Mouse (Mus musculus) midbrain, embryonic 16.5 days (tissue): ENCODE measurements around the gene Gsdma. TPM values are rescaled to one million over a fixed set of nuclear protein-coding genes. Genes with fewer than 3 reads are reported as not detected.
"Not testable (repeated sequence)": the region's sequence is repeated elsewhere in the genome, so short reads cannot be mapped to it uniquely, and the experiment has no call there.

Experiments
- ATAC-seq: fragments of 200-750 bp; cut with Nextera tagmentation; 2 replicates; pipeline ENCODE4 v1.8.0; 2017; ENCODE audit warnings: moderate TSS enrichment
- H3K27ac ChIP-seq: fragments of 300-500 bp; sonication (generic); 2 replicates; pipeline ENCODE4 v1.5.1; 2014; ENCODE audit warnings: mild to moderate bottlenecking, low read length, mixed read lengths
- H3K27me3 ChIP-seq: fragments of 300-500 bp; sonication (generic); 2 replicates; pipeline ENCODE4 v1.6.1; 2014; ENCODE audit warnings: low read depth, low read length, mixed read lengths; ENCODE audit not compliant: control insufficient read depth, insufficient read depth
- H3K36me3 ChIP-seq: fragments of 300-500 bp; sonication (generic); 2 replicates; pipeline ENCODE4 v1.6.1; 2014; ENCODE audit warnings: mild to moderate bottlenecking, low read length, moderate library complexity, mixed read lengths; ENCODE audit not compliant: control insufficient read depth, insufficient read depth
- H3K4me1 ChIP-seq: fragments of 300-500 bp; sonication (generic); 2 replicates; pipeline ENCODE4 v1.6.1; 2014; ENCODE audit warnings: mild to moderate bottlenecking, low read length, mixed read lengths; ENCODE audit not compliant: control insufficient read depth, insufficient read depth
- H3K4me2 ChIP-seq: fragments of 300-500 bp; sonication (generic); 2 replicates; pipeline ENCODE4 v1.6.1; 2014; ENCODE audit warnings: mild to moderate bottlenecking, low read length, mixed read lengths
- H3K4me3 ChIP-seq: fragments of 300-500 bp; sonication (generic); 2 replicates; pipeline ENCODE4 v1.5.1; 2014; ENCODE audit warnings: low read depth, mild to moderate bottlenecking, low read length, moderate library complexity, mixed read lengths
- H3K9ac ChIP-seq: fragments of 300-500 bp; sonication (generic); 2 replicates; pipeline ENCODE4 v1.6.1; 2014; ENCODE audit warnings: low read depth, low read length, mixed read lengths
- H3K9me3 ChIP-seq: fragments of 300-500 bp; sonication (generic); replicated peaks from 2 replicates; pipeline ENCODE4 v1.6.1; 2014; ENCODE audit warnings: mild to moderate bottlenecking, low read length, mixed read lengths; ENCODE audit not compliant: control insufficient read depth, poor library complexity, severe bottlenecking
- WGBS: fragments of 180-500 bp; shearing (Covaris S2); extraction: QIAGEN DNeasy Blood & Tissue Kit; methylation state at CpG from one replicate; pipeline ENCODE4 v1.1.7; 2014; 5-methylcytosine and 5-hydroxymethylcytosine counted together
- polyA plus RNA-seq: library from polyadenylated mRNA; unstranded; fragments of >200 nt; fragmentation: Nextera tagmentation; extraction: Ambion mirVana; gene quantifications from 2 replicates; pipeline ENCODE4 v1.2.1, GENCODE M21; 2015

The Gsdma gene
- polyA plus RNA-seq, 1 experiment from 2014 or later = not detected

- 84% methylated on average over 4 of the region's 4 CpGs for WGBS
- H3K4me1 ChIP-seq = no peaks in the 10 kb centered on the region
- no peaks in the 10 kb centered on the region for H3K9me3 ChIP-seq
- no peaks in the 10 kb centered on the region for H3K27me3 ChIP-seq
- H3K4me2 ChIP-seq = no peak overlapping the region
- no peak overlapping the region for H3K9ac ChIP-seq
- H3K4me3 ChIP-seq = no peak overlapping the region
- H3K27ac ChIP-seq = no peak overlapping the region
- ATAC-seq = no peak
- peaks cover 35% of the 10 kb centered on the region for H3K36me3 ChIP-seq
Measured at GRCm38 (mm10) chr11:98711046-98711434, 46.9 kb downstream of the Gsdma start.

GRCm38 (mm10) chr11:98712009-98712408 is 47.9 kb downstream of the Gsdma start:
- H3K4me1 ChIP-seq, H3K27ac ChIP-seq, H3K9ac ChIP-seq, H3K9me3 ChIP-seq, ATAC-seq, H3K4me3 ChIP-seq, H3K4me2 ChIP-seq, H3K27me3 ChIP-seq: not testable (repeated sequence)
- H3K36me3 ChIP-seq = peaks cover 31% of the 10 kb centered on the region
- 86% methylated on average over 5 of the region's 6 CpGs for WGBS

- Histone ChIP-seq H3K27me3 (no peaks in the 10 kb centered on the region), H3K27ac (no peak overlapping the region), H3K9ac (no peak overlapping the region), H3K4me3 (no peak overlapping the region), H3K36me3 (peaks cover 31% of the 10 kb centered on the region), H3K4me1 (no peaks in the 10 kb centered on the region), H3K9me3 (no peaks in the 10 kb centered on the region), H3K4me2 (no peak overlapping the region)
- ATAC-seq = no peak
- 86% methylated on average over 12 of the region's 12 CpGs for WGBS
Measured at GRCm38 (mm10) chr11:98713703-98714102, 49.6 kb downstream of the Gsdma start.

- H3K4me1 ChIP-seq = no peaks in the 10 kb centered on the region
- H3K36me3 ChIP-seq = peaks cover 31% of the 10 kb centered on the region
- ATAC-seq = no peak
- H3K9me3 ChIP-seq = no peaks in the 10 kb centered on the region
- H3K27me3 ChIP-seq = no peaks in the 10 kb centered on the region
- 96% methylated on average over 9 of the region's 9 CpGs for WGBS
- H3K9ac ChIP-seq = no peak overlapping the region
- H3K4me3 ChIP-seq = no peak overlapping the region
- H3K4me2 ChIP-seq = no peak overlapping the region
- H3K27ac ChIP-seq = no peak overlapping the region
Measured at GRCm38 (mm10) chr11:98715946-98716345, 51.8 kb downstream of the Gsdma start.

- H3K36me3 ChIP-seq = peaks cover 25% of the 10 kb centered on the region
- no peak overlapping the region for H3K9ac ChIP-seq
- no peak for ATAC-seq
- WGBS = 11% methylated on average over 13 of the region's 13 CpGs
- no peak overlapping the region for H3K27ac ChIP-seq
- H3K4me2 ChIP-seq = no peak overlapping the region
- H3K27me3 ChIP-seq = no peaks in the 10 kb centered on the region
- H3K4me1 ChIP-seq = no peaks in the 10 kb centered on the region
- no peak overlapping the region for H3K4me3 ChIP-seq
- no peaks in the 10 kb centered on the region for H3K9me3 ChIP-seq
Measured at GRCm38 (mm10) chr11:98717904-98718303, 53.8 kb downstream of the Gsdma start.

- H3K9me3 ChIP-seq = no peaks in the 10 kb centered on the region
- H3K36me3 ChIP-seq = peaks cover 7% of the 10 kb centered on the region; the same call in 1 of the 2 replicates
- ATAC-seq = no peak
- WGBS = 75% methylated on average over 2 of the region's 2 CpGs
- no peak overlapping the region for H3K4me2 ChIP-seq
- no peak overlapping the region for H3K4me3 ChIP-seq
- no peak overlapping the region for H3K9ac ChIP-seq
- no peaks in the 10 kb centered on the region for H3K27me3 ChIP-seq
- no peaks in the 10 kb centered on the region for H3K4me1 ChIP-seq
- no peak overlapping the region for H3K27ac ChIP-seq
Measured at GRCm38 (mm10) chr11:98720756-98721155, 56.6 kb downstream of the Gsdma start.

- no peaks in the 10 kb centered on the region for H3K9me3 ChIP-seq
- H3K4me1 ChIP-seq = no peaks in the 10 kb centered on the region
- no peak overlapping the region for H3K4me2 ChIP-seq
- no peak overlapping the region for H3K4me3 ChIP-seq
- WGBS = 67% methylated on average over 24 of the region's 24 CpGs
- H3K27me3 ChIP-seq = no peaks in the 10 kb centered on the region
- ATAC-seq = no peak
- H3K36me3 ChIP-seq = peaks cover 7% of the 10 kb centered on the region; the same call in 1 of the 2 replicates
- H3K27ac ChIP-seq = no peak overlapping the region
- H3K9ac ChIP-seq = no peak overlapping the region
Measured at GRCm38 (mm10) chr11:98721458-98722226, 57.5 kb downstream of the Gsdma start.

GRCm38 (mm10) chr11:98723098-98723497 is 58.9 kb downstream of the Gsdma start:
- H3K36me3 ChIP-seq = peaks cover 6% of the 10 kb centered on the region; the same call in 1 of the 2 replicates
- ATAC-seq = no peak

GRCm38 (mm10) chr11:98725926-98726506 is 61.9 kb downstream of the Gsdma start:
- Histone ChIP-seq H3K27ac (no peak overlapping the region), H3K4me3 (no peak overlapping the region), H3K27me3 (no peaks in the 10 kb centered on the region), H3K9ac (no peak overlapping the region), H3K4me1 (peaks cover 12% of the 10 kb centered on the region), H3K9me3 (no peaks in the 10 kb centered on the region), H3K36me3 (peaks cover 2% of the 10 kb centered on the region; the same call in 1 of the 2 replicates), H3K4me2 (no peak overlapping the region)
- 94% methylated on average over 15 of the region's 15 CpGs for WGBS
- no peak for ATAC-seq

More at GRCm38 (mm10) chr11:98723098-98723497, 58.9 kb downstream of the Gsdma start:
- 81% methylated on average over 7 of the region's 7 CpGs for WGBS
- Histone ChIP-seq H3K27ac (no peak overlapping the region), H3K4me2 (no peak overlapping the region), H3K9me3 (no peaks in the 10 kb centered on the region), H3K27me3 (no peaks in the 10 kb centered on the region), H3K4me3 (no peak overlapping the region), H3K4me1 (peaks cover 2% of the 10 kb centered on the region; the same call in 1 of the 2 replicates), H3K9ac (no peak overlapping the region)
